Mouse (Mus musculus): ENCODE results near the gene B230307C23Rik. TPM values are rescaled to one million over a fixed set of nuclear protein-coding genes. Genes with fewer than 3 reads are reported as not detected.
"Not testable (repeated sequence)": the region's sequence is repeated elsewhere in the genome, so short reads cannot be mapped to it uniquely, and the experiment has no call there.

The B230307C23Rik gene
- total and polyA plus RNA-seq, 3 experiments: 48.7 to 53.3 (median 50.8) TPM

DNA sequence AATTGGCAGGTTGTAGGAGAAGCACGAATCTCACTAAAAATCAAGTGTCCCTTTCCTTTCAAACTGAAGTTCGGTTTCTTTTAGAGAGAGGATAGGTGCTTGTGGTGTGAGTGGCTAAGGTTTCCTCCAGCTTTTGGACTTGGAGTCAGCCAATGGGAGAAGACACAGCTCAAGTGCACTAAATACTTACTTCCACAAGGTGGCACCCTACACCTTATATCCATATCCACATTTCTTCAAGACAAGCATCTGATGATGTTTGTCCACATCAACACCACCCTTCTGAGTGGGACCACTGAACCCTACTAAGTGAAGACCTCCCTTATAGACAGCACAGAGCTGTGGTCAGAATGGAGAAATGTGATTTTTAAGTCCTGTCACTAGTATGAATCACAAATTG lies 44.6 kb downstream of the B230307C23Rik start:
- in situ Hi-C loops (cut with MboI; ENCODE audit: low pct_ligation_motif_present, low pct_unique_long_range_greater_than_20kb, low sequenced_read_pairs): no loop called here
- no peaks in the 10 kb centered on the region for H3K27me3 ChIP-seq (replicated peaks)
- dilution Hi-C loops (cut with MboI; ENCODE audit: extremely low pct_ligation_motif_present, extremely low pct_unique_long_range_greater_than_20kb, low sequenced_read_pairs): no loop called here
- no peak overlapping the region for H3K9ac ChIP-seq (ENCODE audit: insufficient read depth, low read depth)
- no peaks in the 10 kb centered on the region for H3K79me2 ChIP-seq (replicated peaks; ENCODE audit: control insufficient read depth, extremely low read depth, insufficient read depth, poor library complexity, severe bottlenecking)
- H3K9me3 ChIP-seq (replicated peaks; ENCODE audit: low read length): no peaks in the 10 kb centered on the region
- DNase-seq (ENCODE audit: extremely low read depth): peak; percentile 55
- TF ChIP-seq SMC3 (IDR thresholded peaks at IDR 0.05; ENCODE audit: low read depth, low read length) (peak; percentile 61), MEF2A (IDR thresholded peaks at IDR 0.05; ENCODE audit: borderline replicate concordance, low read depth, low read length) (no peak), CTCF (conservative IDR thresholded peaks at IDR 0.05 in 1 of 2, IDR thresholded peaks at IDR 0.05 in 1 of 2; ENCODE audit: low read depth in 2 of 2, low read length in 2 of 2) (peak; percentile 67 to 78), RAD21 (IDR thresholded peaks at IDR 0.05; ENCODE audit: low read depth, low read length) (peak; percentile 79)
- H3K36me3 ChIP-seq (replicated peaks in 1 of 2; ENCODE audit: control insufficient read depth in 1 of 2, insufficient read depth in 1 of 2, low read length in 1 of 2): peaks cover 0 to 37% of the 10 kb centered on the region in 2 experiments
- H3K27ac ChIP-seq (ENCODE audit: insufficient read depth, low read depth): no peak overlapping the region
- H3K4me2 ChIP-seq (ENCODE audit: insufficient read depth, low read depth, poor library complexity, severe bottlenecking): no peak overlapping the region
- no peak overlapping the region for H3K4me3 ChIP-seq (replicated peaks in 1 of 3; ENCODE audit: low read depth in 2 of 3, low read length in 2 of 3, poor library complexity in 1 of 3)
- no peaks in the 10 kb centered on the region for H3K4me1 ChIP-seq (ENCODE audit: control insufficient read depth in 1 of 2, insufficient read depth in 2 of 2)

DNA sequence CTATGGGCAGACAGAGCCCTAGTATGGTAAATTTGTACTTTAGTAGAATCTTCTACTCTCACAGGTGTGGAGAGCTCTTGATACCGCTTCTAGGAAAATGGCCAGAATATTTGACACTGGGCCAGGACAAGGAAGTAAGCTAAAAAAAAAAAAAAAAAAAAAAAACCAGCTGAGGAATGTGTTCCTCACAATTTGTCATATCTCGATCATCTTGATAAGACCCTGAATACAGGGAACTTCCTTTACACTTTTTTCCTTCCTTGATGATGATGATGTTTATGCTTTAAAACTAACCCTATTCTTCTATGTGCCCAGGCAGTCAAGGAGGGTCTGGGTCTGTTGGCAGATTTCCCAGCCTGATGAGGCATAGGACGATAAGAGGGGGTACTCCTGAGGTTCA lies 82.3 kb downstream of the B230307C23Rik start:
- in situ Hi-C loops (cut with MboI; ENCODE audit: low pct_ligation_motif_present, low pct_unique_long_range_greater_than_20kb, low sequenced_read_pairs); H3K4me2 ChIP-seq (ENCODE audit: insufficient read depth, low read depth, poor library complexity, severe bottlenecking); H3K27ac ChIP-seq (ENCODE audit: insufficient read depth, low read depth); H3K4me3 ChIP-seq (replicated peaks in 1 of 3; ENCODE audit: low read depth in 2 of 3, low read length in 2 of 3, poor library complexity in 1 of 3); H3K27me3 ChIP-seq (replicated peaks); H3K9ac ChIP-seq (ENCODE audit: insufficient read depth, low read depth); DNase-seq (ENCODE audit: extremely low read depth); dilution Hi-C loops (cut with MboI; ENCODE audit: extremely low pct_ligation_motif_present, extremely low pct_unique_long_range_greater_than_20kb, low sequenced_read_pairs): not testable (repeated sequence)
- Histone ChIP-seq H3K79me2 (replicated peaks; ENCODE audit: control insufficient read depth, extremely low read depth, insufficient read depth, poor library complexity, severe bottlenecking) (peaks cover 53% of the 10 kb centered on the region), H3K9me3 (replicated peaks; ENCODE audit: low read length) (peaks cover 14% of the 10 kb centered on the region), H3K4me1 (ENCODE audit: control insufficient read depth in 1 of 2, insufficient read depth in 2 of 2) (peaks cover 0 to 17% of the 10 kb centered on the region in 2 experiments; a peak in 2 of 4 replicates), H3K36me3 (replicated peaks in 1 of 2; ENCODE audit: control insufficient read depth in 1 of 2, insufficient read depth in 1 of 2, low read length in 1 of 2) (peaks cover 20 to 22% of the 10 kb centered on the region in 2 experiments)

DNA sequence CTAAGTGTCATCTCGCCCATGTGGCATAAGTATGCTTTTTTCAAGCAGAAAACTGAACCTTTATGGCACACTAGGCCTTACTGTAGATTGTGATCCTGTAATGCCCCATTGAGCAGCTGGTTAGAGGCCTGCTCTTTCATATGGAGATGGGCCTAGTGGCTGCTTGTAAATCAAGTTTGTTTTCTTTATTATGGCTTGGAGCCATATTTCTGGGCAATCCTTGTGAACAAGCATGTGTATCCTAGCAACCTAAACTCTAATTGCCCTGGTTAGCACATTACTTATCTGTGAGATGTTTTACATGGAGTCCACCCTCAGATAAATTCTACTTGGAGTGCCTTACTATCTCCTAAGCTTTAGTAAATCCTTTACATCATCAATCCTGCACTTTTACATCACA lies 84.0 kb downstream of the B230307C23Rik start:
- Histone ChIP-seq H3K4me2 (ENCODE audit: insufficient read depth, low read depth, poor library complexity, severe bottlenecking) (peak overlapping the region; percentile 62), H3K79me2 (replicated peaks; ENCODE audit: control insufficient read depth, extremely low read depth, insufficient read depth, poor library complexity, severe bottlenecking) (peaks cover 38% of the 10 kb centered on the region), H3K36me3 (replicated peaks in 1 of 2; ENCODE audit: control insufficient read depth in 1 of 2, insufficient read depth in 1 of 2, low read length in 1 of 2) (peaks cover 10 to 11% of the 10 kb centered on the region in 2 experiments), H3K9ac (ENCODE audit: insufficient read depth, low read depth) (peak overlapping the region; percentile 69), H3K4me3 (replicated peaks in 1 of 3; ENCODE audit: low read depth in 2 of 3, low read length in 2 of 3, poor library complexity in 1 of 3) (peak overlapping the region; percentile 47 to 77 (median 75)), H3K4me1 (ENCODE audit: control insufficient read depth in 1 of 2, insufficient read depth in 2 of 2) (peaks cover 0 to 17% of the 10 kb centered on the region in 2 experiments; a peak in 2 of 4 replicates)
- DNase-seq (ENCODE audit: extremely low read depth); dilution Hi-C loops (cut with MboI; ENCODE audit: extremely low pct_ligation_motif_present, extremely low pct_unique_long_range_greater_than_20kb, low sequenced_read_pairs); H3K27me3 ChIP-seq (replicated peaks); H3K27ac ChIP-seq (ENCODE audit: insufficient read depth, low read depth); H3K9me3 ChIP-seq (replicated peaks; ENCODE audit: low read length): not testable (repeated sequence)
- in situ Hi-C loops (cut with MboI; ENCODE audit: low pct_ligation_motif_present, low pct_unique_long_range_greater_than_20kb, low sequenced_read_pairs): loop anchor here (5.0 kb wide), 1 partner anchor 84 kb away; the partner anchor contains the start of gene B230307C23Rik

Other genes starting within 250 kb of the B230307C23Rik start
- gene Ripk4, start 233.5 kb upstream of the B230307C23Rik start, total RNA-seq (2012; rRNA removed): 0.04 TPM in 1 of 2 replicates, not detected in the other
- 0.05 and 0.09 TPM in 2 replicates for gene Ripk4, start 233.5 kb upstream of the B230307C23Rik start, total RNA-seq (2014; rRNA removed)
- not detected in 2 replicates for gene Ripk4, start 233.5 kb upstream of the B230307C23Rik start, polyA plus RNA-seq (2012; ENCODE audit: insufficient read length, low read depth)
- gene Prdm15, start 145.5 kb upstream of the B230307C23Rik start, total RNA-seq (2012; rRNA removed): 7.9 and 9.1 TPM in 2 replicates
- gene Prdm15, start 145.5 kb upstream of the B230307C23Rik start, total RNA-seq (2014; rRNA removed): 6.3 and 6.4 TPM in 2 replicates
- gene Prdm15, start 145.5 kb upstream of the B230307C23Rik start, polyA plus RNA-seq (2012; ENCODE audit: insufficient read length, low read depth): 6.8 and 7.3 TPM in 2 replicates
- 7.7 and 8.5 TPM in 2 replicates for gene C2cd2, start 34.7 kb upstream of the B230307C23Rik start, total RNA-seq (2012; rRNA removed)
- gene C2cd2, start 34.7 kb upstream of the B230307C23Rik start, total RNA-seq (2014; rRNA removed): 11.2 and 11.3 TPM in 2 replicates
- gene C2cd2, start 34.7 kb upstream of the B230307C23Rik start, polyA plus RNA-seq (2012; ENCODE audit: insufficient read length, low read depth): 14.5 and 19.7 TPM in 2 replicates
- gene Zbtb21, start 34.7 kb upstream of the B230307C23Rik start, total RNA-seq (2012; rRNA removed): 18.3 and 24.8 TPM in 2 replicates
- gene Zbtb21, start 34.7 kb upstream of the B230307C23Rik start, total RNA-seq (2014; rRNA removed): 8.9 and 9.9 TPM in 2 replicates
- 13.2 and 15.3 TPM in 2 replicates for gene Zbtb21, start 34.7 kb upstream of the B230307C23Rik start, polyA plus RNA-seq (2012; ENCODE audit: insufficient read length, low read depth)
- gene A630089N07Rik, start 85.1 kb downstream of the B230307C23Rik start, total RNA-seq (2012; rRNA removed): 27.2 and 40.0 TPM in 2 replicates
- 23.5 and 37.1 TPM in 2 replicates for gene A630089N07Rik, start 85.1 kb downstream of the B230307C23Rik start, total RNA-seq (2014; rRNA removed)
- 21.3 and 26.0 TPM in 2 replicates for gene A630089N07Rik, start 85.1 kb downstream of the B230307C23Rik start, polyA plus RNA-seq (2012; ENCODE audit: insufficient read length, low read depth)